Mouse (Mus musculus) neural tube, embryonic 10.5 days (tissue): ENCODE results near the gene Bnip2.
"Not testable (repeated sequence)": the region's sequence is repeated elsewhere in the genome, so short reads cannot be mapped to it uniquely, and the experiment has no call there.

Experiments
- DNase-seq: peaks from one replicate; pipeline ENCODE4 v3.0.0-alpha.2; 2017; ENCODE audit warnings: low spot score; ENCODE audit errors: extremely low spot score

Gene Bnip2

DNA sequence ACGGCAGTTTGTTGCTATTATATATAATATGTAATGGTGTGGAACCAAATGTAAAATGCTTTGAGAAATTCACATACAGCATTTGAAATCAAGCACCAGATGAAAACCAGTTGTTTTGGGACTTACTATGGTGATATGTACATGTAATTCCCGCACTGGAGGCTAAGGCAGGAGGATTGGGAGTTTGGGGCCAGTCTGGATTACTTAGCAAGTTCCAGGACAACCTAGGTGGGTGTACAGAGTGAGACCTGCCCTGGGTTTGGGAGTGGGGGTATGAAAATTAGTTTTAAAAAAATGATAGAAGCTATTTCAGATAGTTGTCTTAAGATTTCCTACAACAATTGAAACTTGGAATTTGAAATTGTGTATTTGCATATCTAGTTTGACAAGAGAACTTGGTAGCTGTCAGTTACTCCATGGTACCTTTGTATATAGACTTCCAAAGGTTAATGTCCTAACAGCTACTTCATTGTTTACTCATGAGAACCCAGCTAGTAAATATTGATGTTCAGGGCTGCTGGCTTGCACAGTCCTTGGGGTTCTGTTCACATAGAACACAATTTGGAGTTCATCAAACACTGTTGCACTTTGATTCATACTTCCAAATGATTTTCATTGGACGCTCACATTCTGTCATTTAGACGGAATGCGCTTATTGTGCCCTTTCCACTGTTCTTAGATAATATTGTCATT, 21.7 kb downstream of the Bnip2 start:
- DNase-seq = no peak

DNA sequence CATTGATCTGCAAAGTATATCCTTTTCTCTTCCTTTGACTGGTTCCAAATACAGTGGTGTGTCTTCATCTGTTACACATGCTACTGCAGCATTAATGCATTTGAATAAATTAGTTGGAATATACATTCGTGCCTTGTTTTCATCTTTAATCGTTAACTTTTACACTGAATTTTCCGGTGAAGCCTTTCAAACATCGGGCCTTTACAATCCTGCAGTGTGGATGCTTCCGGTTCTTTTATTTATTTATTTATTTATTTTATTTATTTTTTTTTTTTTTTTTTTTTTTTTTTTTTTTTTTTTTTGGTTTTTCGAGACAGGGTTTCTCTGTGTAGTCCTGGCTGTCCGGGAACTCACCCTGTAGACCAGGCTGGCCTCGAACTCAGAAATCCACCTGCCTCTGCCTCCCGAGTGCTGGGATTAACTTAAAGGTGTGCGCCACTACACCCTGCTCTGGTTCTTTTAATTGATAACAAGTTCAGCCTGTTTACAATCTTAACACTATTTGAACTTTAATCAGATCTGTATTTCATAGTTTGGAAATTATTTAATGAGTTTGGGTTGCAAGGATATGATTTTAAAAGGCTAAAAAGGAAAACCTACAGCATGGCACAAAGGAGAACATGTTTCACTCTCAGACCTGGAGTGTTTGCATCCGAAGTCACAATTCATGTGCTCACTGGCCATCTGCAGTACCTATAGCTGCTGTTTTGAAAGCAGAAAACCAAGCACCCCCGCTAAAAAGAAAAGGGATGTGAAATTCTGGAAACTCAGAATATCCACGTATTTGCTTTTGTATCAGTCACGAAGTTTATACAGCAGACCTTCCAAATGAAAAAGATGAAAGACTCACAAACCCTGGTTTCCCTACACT, 22.5 kb downstream of the Bnip2 start:
- DNase-seq = no peak

DNA sequence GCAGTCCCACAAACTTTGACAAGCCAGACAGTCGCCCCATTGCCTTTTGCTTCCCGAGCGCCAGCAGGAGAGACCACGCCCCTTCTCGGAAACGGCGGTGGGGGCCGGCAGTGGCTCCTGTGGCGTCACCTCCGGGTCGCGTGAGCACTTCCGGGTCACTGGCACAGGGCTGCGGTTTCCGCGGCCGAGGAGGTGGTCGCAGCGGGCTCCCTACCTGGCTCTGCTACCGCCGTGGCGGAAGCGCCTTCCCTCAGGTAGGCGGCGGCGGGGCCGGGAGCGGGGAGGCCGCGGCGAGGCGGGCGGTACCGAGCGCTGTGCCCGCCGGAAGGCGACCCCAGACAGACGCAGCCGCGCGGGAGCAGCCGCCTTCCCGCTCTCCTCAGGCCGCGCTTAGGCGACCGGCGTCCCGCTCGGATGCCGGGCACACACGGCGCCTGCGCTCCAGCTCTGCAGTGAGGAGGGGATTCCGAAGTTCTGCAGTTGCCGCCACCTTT, 23.2 kb downstream of the Bnip2 start, which contains the start of gene Gtf2a2:
Gene Gtf2a2, plus strand, starts transcription at position 143 of the 494 bp plus-strand sequence.
- DNase-seq = peak; percentile 97

DNA sequence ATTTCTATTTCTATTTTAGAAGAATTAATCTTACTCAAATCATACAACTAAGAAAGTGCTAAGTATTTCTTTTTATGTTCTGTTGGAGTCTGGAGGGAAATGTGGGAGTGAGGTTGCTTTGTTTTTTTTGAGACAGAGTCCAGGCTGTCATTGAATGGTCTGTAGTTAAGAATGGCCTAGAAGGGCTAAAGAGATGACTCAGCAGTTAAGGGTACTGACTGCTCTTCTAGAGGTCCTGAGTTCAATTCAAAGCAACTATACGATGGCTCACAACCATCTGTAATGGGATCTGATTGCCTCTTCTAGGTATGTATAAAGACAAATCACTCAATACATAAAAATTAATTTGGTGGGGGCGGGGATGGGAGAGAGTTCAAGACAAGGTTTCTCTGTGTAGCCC, 26.4 kb downstream of the Bnip2 start:
- no peak for DNase-seq

DNA sequence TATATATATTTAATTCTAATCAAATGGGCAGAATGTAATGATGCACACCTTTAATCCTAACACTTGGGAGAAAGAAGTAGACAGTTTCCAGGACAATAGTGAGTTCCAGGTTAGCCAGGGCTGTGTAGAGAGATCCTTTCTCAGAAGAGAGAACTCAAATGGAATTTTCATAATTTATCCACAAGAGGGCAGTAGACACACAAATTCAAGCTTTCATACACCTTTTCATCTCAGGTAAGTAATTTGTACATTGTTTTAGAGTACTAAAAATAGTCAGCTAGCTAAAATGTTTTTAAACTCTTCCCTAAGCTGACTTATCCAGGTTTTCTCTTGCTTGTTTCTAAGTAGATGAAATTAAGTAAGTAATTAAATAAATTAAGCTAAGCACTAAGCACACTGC, 29.6 kb downstream of the Bnip2 start:
- DNase-seq = no peak

DNA sequence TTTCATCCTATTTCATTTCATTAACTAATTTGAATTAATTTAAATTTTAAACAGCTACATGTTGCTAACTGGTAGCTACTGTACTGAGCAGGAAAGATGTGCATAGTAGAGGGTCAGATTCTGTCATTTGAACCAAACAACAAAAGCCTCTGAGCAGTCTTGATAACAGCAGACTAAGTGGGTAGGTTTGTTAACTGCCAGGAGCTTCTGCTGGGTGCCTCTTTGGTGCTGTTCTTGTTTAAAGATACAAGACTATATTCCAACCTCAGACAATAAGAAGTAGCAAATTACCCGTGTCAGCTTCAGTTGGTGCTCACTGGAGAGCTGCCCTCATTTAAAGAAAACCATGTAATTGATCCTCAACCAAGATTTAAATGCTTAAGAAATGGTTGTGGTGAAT, 32.3 kb downstream of the Bnip2 start:
- no peak for DNase-seq

DNA sequence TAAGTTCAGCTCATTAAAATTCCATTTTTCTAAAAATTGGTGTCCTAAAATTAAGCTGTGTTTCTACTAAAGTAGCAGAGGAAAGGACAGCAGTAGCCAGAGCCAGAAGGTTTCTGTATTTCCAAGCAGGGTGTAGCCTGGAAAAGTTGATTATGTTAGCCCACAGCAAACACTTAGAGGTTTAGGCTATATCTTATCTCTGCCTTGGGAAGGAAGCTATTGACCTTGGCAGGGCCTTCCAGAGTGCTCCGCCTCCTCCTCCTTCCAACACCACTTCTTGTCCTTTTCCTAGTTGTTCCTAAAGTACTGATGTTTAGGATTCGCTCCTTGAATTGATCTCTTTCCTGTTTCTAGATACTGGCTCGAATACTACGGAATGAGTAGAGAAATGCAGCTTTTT, 32.8 kb downstream of the Bnip2 start:
- DNase-seq = no peak

DNA sequence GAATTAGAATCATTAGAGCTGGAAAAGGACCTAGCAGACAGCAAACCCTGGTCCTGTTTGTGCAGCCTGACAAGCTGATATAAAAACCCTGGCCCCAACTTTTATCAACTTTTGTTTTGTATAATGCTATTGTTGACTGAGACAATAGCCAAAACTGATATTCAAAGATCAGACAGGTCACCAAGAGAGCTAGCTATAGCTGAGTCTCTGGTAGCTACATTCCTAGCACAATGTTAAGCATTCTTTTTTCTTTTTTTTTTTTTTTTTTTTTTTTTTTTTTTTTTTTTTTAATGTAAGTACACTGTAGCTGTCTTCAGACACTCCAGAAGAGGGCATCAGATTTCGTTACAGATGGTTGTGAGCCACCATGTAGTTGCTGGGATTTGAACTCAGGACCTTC, 34.3 kb downstream of the Bnip2 start:
- not testable (repeated sequence) for DNase-seq

DNA sequence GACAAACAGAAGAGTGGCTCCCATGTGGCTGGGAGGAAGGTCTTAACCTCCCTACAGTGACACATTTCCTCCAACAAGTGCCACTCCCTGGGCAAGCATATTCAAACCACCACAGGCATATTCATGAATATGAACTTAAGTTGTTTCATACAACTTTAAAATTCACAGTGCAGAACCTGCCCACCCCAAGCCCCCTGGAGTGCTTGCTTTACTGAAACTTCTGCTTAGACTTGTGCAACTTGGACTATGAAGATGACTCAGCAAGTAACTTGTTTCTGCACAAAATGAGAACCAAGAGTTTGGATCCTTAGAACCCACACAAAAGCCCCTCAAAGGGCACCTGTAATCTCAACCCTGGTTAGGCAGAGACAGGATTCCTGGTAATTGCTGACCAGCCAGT, 35.4 kb downstream of the Bnip2 start:
- no peak for DNase-seq

DNA sequence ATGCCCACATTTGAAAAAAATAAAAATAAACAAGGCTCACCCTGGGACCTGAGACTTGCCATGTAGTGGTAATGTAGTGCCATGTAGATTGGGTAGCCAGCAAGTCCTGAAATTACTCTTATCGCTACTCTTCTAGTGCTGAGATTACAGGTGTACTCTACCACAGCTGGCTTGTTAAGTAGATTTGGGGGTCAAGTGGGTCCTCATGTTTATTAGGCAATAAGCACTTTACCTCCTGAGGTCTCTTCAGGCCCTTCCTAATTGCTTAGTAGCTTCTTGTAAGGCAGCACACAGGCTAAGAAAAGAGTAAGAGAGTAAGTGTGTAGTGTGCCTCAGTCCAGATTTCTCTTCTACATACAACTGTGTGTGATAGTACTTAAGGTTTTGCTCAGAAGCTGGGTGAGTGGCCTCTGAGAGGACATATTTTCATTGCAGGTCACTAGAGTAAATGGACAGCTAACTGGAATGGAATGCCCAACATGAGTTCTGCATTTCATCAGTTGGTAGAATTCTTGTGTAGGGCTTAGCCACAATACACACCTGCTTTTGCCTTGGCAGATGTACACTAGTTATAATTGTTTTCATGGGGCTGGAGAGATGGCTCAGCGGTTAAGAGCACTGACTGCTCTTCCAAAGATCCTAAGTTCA, 36.2 kb downstream of the Bnip2 start:
- no peak for DNase-seq

DNA sequence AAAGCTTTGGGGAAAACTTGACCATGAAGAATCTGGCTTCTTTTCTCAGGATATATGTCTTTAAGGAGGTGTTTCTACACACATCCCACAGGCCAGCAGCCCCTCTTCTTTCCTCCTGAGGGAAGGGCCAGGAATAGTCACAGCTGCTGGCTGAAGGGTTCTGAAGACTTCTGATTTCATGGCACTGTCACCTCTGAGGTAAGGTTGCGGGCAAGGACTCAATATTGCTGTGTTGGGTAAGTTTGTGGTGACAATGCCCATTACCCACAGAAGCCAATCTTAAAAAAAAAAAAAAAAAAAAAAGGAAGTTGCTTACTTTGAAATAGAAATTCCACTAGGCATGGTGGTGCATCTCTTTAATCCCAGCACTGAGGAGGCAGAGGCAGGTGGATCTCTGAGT, 42.9 kb downstream of the Bnip2 start:
- no peak for DNase-seq

DNA sequence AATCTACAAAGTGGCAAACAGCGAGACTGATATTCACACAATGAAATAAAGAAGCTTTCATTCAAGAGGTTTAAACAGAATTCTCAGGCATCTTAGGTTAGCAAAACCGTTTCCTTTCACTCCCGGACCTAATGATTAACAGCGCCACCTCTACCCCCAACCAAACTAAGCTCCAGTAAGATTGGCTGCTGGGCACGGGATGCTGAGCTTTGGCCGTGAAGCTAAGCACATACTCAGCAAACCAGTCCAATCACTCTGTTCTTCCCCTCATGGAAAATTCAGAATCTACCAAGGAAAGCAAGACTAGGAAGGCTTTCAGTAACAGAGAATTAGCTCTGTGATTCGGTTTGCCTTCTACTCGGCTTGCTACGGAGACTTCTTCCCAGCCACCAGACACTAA, 43.8 kb downstream of the Bnip2 start:
- no peak for DNase-seq

DNA sequence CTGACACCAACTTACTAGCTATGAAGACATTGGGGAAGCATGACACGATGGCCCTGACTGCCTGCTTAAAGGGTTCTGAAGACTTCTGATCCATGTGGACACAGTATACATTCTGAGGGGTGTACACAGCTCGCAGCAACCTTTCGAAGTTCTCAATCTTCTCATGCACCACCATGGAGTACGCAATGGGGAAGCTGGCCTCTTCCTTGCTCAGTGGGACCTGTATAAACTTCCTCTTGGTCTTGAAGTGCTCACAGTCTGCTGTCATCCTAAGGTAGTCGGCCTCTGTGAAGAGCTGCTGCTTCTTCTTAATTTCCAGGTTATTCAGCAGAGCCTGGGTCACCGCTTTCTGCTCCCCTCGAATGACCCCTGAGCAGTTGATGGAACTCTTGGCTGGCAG, 45.4 kb downstream of the Bnip2 start:
- no peak for DNase-seq

DNA sequence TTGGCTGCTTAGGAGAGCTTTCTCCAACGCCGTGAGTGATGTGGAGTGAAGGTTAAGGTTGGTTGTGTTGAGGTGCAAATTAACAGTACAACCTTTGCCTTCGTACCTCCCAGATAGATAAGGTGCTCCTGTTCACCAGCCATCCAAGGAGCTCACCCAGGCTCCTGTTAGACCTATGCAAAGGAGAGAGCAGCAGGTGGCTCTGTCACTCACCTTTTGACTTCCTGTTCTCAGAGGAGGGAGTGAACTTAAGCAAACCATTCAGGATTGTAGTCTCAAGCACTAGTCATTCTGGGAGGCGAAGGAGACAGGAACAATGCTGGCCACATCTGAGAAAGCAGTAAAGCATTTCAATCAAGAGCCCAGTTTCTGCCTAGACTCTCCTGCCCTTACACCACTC, 47.4 kb downstream of the Bnip2 start:
- DNase-seq = no peak

DNA sequence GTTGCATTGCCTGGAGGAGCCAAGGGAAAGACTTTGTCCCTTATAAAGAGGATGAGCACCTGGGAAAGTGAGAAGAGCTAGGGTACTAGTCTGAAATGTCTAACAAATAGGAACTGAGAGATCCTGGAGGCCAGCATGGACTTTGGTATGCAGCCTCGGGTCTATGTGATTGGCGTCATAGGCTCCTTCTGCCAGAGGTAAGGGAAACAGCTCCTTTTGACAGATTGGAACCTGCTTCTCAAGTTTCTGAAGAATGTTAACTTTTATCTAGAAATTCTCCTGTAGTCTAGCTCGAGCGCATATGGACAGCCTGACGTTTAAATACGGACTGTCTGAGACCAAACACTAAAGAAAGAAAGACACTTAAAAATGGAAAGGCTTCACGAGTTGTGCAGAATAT, 48.7 kb downstream of the Bnip2 start, which contains the start of gene Gcnt3:
Gene Gcnt3, minus strand, starts transcription at position 101 of the 400 bp plus-strand sequence.
- no peak for DNase-seq

DNA sequence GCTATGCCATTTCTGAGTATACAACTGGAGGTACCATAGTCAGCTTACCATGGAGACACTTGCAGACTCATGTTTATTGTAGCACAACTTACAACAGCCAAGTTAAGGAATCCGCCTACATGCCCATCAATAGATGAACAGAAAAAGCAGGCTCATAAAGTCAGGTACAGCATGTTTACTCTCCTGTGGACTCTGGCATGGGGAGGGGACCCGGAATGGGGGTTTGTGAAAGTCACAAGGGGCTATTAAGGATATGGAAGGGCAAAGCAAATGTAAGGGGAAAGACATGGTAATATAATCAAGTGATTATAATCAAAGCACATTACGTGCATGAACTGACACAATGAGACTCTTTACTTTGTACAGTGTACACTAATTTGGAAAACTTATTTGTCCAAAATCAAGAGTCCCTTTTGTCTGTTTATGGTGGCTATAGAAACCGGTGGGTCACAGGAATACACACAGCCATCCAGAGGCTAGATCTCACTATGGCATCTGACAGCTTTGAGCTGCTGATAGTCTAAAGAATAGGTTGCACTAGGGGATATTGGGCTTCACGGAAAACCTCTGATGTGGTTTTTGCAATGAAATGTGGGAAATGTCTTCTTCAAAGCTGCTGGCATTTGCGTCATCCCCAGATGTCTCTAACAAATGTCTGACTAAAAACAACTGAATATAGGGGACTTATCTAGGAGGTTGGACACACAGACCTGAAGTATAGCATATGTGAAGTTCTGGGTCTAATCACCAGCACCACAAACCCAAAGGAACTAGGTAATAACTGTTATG, 50.5 kb downstream of the Bnip2 start:
- no peak for DNase-seq

DNA sequence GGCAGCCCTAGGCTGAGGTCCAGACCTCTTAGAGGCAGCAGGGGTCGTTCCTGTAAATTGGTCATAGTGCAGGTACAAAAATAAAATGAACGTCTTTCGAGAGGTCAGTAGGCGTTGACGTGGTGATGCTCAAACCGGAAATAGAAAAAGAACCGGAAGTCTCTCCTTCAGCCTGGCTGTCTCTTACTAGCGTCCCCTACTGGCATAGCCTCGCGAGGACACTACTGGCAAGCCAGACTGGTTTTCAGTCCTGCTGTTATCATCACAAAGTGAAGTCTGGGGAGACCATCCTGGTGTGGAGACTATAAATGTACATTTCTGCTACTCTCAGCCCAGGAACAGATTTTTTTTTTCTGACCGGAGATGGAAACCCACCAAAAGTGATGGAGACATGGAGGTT, 51.3 kb downstream of the Bnip2 start:
- no peak for DNase-seq

DNA sequence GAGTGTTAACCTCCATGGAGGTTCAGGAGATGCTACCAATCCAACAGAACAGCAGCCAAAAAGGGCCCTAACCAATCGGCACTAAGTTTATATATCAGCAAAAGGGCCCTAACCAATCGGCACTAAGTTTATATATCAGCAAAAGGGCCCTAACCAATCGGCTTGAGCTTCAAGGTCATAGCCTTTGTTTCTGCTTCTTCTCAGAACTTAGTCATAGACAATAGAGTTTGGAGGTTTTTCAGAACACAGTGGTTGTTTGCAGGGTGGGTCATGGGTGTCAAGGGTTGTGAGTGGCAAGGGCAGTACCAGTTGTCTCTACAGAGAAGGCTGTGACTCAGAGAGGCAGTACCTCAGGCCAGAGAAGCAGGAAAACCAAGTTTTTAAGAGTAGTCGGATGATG, 52.9 kb downstream of the Bnip2 start:
- no peak for DNase-seq

DNA sequence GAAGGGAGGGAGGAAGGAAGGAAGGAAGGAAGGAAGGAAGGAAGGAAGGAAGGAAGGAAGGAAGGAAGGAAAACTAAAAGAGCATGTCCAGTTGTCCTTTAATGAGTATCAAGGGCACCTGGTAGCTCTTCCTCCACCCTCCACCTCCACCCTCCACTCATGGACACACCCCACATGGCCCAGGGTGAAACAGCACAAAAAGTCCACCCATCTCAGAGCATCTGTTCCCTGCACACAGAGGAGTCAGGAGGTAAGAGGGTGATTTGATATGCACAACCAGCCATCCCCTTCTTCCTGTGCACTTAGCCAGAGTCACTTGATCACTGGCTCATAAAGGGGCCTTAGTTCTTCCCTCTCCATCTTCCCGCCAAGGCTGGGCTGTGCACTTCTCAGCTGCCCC, 53.7 kb downstream of the Bnip2 start:
- DNase-seq = no peak

DNA sequence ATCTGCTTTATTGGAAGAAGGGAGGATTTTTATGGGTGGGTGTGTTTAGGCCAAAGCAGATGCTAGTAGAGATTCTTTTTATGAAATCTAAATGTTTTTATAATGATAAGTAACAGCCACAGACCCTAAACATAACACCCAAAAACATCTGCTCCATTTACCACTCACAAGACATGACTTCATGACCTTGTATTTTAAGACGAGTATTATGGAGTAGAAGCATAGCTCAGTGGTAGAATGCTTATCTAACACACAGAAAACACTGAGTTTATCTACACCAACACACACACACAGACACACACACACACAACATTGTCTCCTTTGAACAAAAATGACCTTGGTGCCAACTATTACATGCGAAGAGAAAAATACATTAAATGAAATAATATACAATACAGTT, 55.6 kb downstream of the Bnip2 start:
- no peak for DNase-seq

DNA sequence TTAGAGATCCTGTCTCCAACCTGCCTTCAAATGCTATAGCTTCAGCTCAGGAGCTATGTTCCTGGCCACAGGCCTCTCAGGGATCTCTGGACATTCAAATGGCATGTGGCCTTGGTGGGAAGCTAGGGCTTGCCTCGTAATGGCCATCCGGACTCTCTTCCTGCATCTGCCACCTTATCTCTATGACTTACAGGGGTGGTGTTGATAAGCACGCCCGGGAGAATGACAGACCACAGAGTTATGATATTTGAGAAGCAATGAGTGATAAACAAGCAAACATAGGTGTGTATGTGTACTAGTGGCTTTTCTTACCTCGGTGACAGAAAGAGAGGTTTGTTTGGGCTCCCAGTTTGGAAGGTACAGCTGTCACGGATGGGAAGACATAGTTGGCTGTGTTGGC, 57.0 kb downstream of the Bnip2 start:
- DNase-seq = no peak
